Mouse (Mus musculus) hindbrain, postnatal 0 days (tissue): Measurements from ENCODE around the gene 4930451I11Rik. TPM values are rescaled to one million over a fixed set of nuclear protein-coding genes. Genes with fewer than 3 reads are reported as not detected.

Experiments used
- ATAC-seq: fragments of 200-750 bp; cut with Nextera tagmentation; 2 replicates; pipeline ENCODE4 v1.8.0; 2017; ENCODE audit warnings: mild to moderate bottlenecking, moderate TSS enrichment, moderate library complexity
- DNase-seq: peaks from one replicate; pipeline ENCODE4 v3.0.0-alpha.2; 2015; ENCODE audit warnings: low spot score
- H3K27ac ChIP-seq: fragments of 300-500 bp; sonication (generic); 2 replicates; pipeline ENCODE4 v1.5.1; 2014; ENCODE audit warnings: mild to moderate bottlenecking
- H3K27me3 ChIP-seq: fragments of 300-500 bp; sonication (generic); 2 replicates; pipeline ENCODE4 v1.6.1; 2014; ENCODE audit warnings: low read length, mixed read lengths; ENCODE audit not compliant: insufficient read depth
- H3K36me3 ChIP-seq: fragments of 300-500 bp; sonication (generic); 2 replicates; pipeline ENCODE4 v1.6.1; 2014; ENCODE audit warnings: low read length, mixed read lengths; ENCODE audit not compliant: insufficient read depth
- H3K4me1 ChIP-seq: fragments of 300-500 bp; sonication (generic); 2 replicates; pipeline ENCODE4 v1.6.1; 2014; ENCODE audit warnings: antibody characterized with exemption, low read length, mixed read lengths; ENCODE audit not compliant: insufficient read depth
- H3K4me2 ChIP-seq: fragments of 300-500 bp; sonication (generic); 2 replicates; pipeline ENCODE4 v1.6.1; 2014; ENCODE audit warnings: low read depth, mild to moderate bottlenecking, low read length, moderate library complexity, mixed read lengths
- H3K4me3 ChIP-seq: fragments of 300-500 bp; sonication (generic); 2 replicates; pipeline ENCODE4 v1.5.1; 2014; ENCODE audit warnings: low read length
- H3K9ac ChIP-seq: fragments of 300-500 bp; sonication (generic); replicated peaks from 2 replicates; pipeline ENCODE4 v1.6.1; 2014; ENCODE audit warnings: mild to moderate bottlenecking, low read length, moderate library complexity, mixed read lengths
- H3K9me3 ChIP-seq: fragments of 300-500 bp; sonication (generic); 2 replicates; pipeline ENCODE4 v1.6.1; 2016; ENCODE audit warnings: low read length, mixed read lengths
- CTCF ChIP-seq: IDR thresholded peaks from 2 replicates; pipeline ENCODE4 v1.5.1; 2016; ENCODE audit warnings: antibody characterized with exemption, control low read depth, low read depth
- WGBS: fragments of 180-500 bp; shearing (Covaris S2); extraction: QIAGEN DNeasy Blood & Tissue Kit; methylation state at CpG from one replicate; pipeline ENCODE4 v1.1.7; 2014; 5-methylcytosine and 5-hydroxymethylcytosine counted together
- polyA plus RNA-seq: library from polyadenylated mRNA; unstranded; fragments of >200 nt; fragmentation: Nextera tagmentation; extraction: Ambion mirVana; gene quantifications from 2 replicates; pipeline ENCODE4 v1.2.1, GENCODE M21; 2015
- total RNA-seq: library from RNA; depleted of rRNA; stranded (reverse); fragments of >200 nt; gene quantifications from 2 replicates; pipeline ENCODE4 v1.2.3, GENCODE M21; 2014

4930451I11Rik gene
- total and polyA plus RNA-seq, 2 experiments from 2014 or later = 0.54 TPM; not detected in 1

DNA sequence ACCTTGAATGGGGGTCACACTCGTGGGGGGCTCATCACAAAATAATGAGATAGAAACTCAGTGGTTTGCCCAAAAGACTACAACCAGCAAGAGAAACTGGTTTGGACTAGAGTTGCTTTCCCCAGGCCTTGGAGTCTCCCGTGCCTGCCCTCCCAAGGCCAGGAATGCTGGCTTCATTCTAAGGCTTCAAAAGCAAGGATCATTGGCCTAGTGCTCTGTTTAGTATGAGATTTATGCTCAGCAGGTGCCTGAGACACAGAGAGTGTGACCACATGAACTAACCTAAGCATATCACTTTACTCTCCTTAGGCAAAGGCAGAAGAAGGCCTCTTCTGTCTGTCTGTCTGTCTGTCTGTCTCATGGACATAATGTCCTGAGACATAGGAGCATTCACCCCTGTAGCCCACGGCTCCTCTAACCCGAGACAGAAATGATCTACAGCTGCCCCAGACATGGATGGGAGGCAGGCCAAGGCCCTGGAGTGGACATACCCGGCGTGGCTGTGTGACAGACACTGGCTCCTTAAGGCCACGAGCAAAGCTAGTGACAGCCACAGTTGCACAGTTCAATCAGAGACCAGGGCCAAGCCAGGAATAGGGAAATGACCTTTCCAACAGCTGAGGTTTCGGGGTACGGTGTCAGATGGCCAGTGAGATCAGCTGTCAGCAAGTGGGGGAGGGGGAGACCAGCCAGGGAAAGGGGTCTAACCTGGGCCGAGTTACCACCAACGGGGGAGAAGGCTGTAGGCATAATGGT is 29.1 kb downstream of the 4930451I11Rik start:
- Histone ChIP-seq H3K4me2 (no peak overlapping the region), H3K9me3 (no peaks in the 10 kb centered on the region), H3K27ac (no peak overlapping the region), H3K27me3 (no peaks in the 10 kb centered on the region), H3K36me3 (peaks cover 5% of the 10 kb centered on the region; the same call in 1 of the 2 replicates), H3K9ac (no peak overlapping the region), H3K4me1 (peaks cover 5% of the 10 kb centered on the region), H3K4me3 (no peak overlapping the region)
- DNase-seq (no peak), ATAC-seq (no peak)
- 89% methylated on average over 11 of the region's 11 CpGs for WGBS
- no peak for TF ChIP-seq CTCF

DNA sequence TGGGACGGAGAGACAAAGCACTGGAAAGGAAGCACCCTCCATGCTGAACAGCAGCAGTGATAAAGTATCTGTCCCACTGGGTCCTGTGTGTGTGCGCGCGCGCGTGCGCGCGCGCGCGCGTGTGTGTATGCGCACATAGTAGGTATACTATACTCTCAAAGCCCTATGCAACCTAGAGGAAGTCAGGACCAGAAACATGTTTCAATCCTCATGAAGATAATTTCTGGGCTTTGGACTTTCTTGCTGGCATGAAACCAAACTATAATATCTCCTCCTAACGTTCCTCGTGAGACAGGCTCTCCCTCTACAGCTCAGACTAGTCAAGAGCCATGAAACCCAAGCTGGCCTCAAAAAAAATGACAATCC is 30.4 kb downstream of the 4930451I11Rik start:
- ATAC-seq (no peak), DNase-seq (no peak)
- H3K4me2 ChIP-seq = no peak overlapping the region
- H3K36me3 ChIP-seq = peaks cover 13% of the 10 kb centered on the region
- no peaks in the 10 kb centered on the region for H3K27me3 ChIP-seq
- H3K4me1 ChIP-seq = peaks cover 5% of the 10 kb centered on the region
- no peak overlapping the region for H3K4me3 ChIP-seq
- no peak overlapping the region; the same call in 1 of the 2 replicates for H3K9ac ChIP-seq
- H3K27ac ChIP-seq = no peak overlapping the region
- no peaks in the 10 kb centered on the region for H3K9me3 ChIP-seq
- TF ChIP-seq CTCF = no peak
- WGBS = 98% methylated on average over 16 of the region's 16 CpGs

DNA sequence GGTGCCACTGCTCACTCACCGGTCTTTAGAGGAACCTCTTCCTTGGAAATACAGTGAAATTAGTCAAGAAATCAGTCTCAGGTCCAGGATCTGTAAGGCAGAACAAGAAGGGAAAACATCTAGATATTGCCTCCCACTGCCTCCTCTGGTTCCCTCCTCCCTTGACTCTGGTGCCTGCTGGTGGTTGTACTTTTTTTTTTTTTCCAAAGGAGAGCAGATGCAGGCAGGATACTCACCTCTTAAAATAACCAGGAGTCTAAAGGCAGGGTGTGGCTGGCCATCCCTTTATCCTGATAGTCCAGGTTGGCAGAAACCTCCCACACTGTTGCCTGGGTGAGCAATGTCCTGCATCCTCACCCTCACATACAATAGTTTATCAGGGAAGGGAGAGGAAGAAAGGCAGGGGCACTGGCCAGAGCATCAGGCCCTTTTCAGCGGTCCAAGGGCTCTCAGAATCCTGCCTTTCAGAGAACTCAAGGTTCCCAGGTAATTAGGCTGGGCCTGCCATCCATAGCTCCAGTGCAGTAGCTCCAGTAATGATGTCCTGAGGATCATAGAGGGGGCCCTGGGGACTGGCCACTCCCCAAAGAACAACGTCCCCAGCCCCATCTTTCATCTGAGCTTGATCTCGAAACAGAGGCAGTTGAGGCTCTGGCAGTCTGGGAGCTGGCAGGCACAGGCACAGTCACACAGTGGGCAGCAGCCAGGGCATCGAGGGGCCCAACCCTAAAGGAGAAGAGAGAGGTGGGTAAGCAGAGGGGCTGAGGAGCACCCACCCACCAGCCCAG is 31.0 kb downstream of the 4930451I11Rik start:
- DNase-seq (no peak), ATAC-seq (no peak)
- peak overlapping the region; percentile 78 for H3K9ac ChIP-seq

DNA sequence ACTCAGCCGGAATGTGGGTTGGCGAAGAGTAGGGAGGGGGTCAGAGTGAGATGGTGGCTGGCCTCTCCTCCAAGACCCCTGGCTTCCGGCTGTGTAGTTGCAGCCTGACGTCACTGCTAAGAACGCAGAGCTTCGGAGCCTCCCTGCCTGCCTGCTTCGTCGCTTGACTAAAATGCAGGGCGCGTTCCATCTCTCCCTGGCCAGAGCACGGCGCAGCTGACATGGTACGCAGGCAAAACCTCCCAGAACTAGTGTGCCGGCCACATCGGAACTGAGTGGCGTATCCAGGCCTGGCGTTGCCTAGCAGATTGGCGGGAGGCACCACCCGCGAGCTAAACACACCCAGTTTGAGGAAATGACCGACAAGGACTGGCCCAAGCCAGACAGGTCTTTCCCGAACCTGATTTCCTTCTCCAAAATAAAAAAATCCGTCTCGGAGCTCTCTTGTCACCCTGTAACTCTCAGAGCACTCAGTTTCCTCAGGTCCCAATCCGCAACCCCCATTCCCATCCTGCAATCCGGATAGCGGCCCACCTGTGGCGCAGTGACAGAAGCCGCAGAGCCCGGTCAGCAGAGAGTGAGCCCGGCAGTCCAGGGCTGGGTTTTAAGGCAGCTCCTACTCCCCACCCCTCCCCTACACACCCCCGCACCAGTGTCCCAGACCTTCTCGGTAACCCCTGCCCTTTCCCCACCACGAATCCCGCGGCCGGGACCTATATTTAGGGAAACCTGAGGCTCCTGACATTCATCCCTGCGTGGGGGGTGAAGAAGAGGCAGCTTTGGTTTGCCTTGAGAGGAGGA is 31.8 kb downstream of the 4930451I11Rik start:
- peak overlapping the region; percentile 78 for H3K9ac ChIP-seq
- no peaks in the 10 kb centered on the region for H3K27me3 ChIP-seq
- peaks cover 23% of the 10 kb centered on the region for H3K36me3 ChIP-seq
- 2% methylated on average over 38 of the region's 38 CpGs for WGBS
- peaks cover 5% of the 10 kb centered on the region for H3K4me1 ChIP-seq
- no peaks in the 10 kb centered on the region for H3K9me3 ChIP-seq
- peak overlapping the region; percentile 94 for H3K4me2 ChIP-seq
- peak; percentile 67 for TF ChIP-seq CTCF
- H3K27ac ChIP-seq = peak overlapping the region; percentile 94
- DNase-seq (peak; percentile 95), ATAC-seq (peak; percentile 94)
- H3K4me3 ChIP-seq = peak overlapping the region; percentile 84

More for the DNA sequence above, 31.0 kb downstream of the 4930451I11Rik start:
- no peak for TF ChIP-seq CTCF
- 41% methylated on average over 5 of the region's 5 CpGs for WGBS
- H3K4me2 ChIP-seq = peak overlapping the region; percentile 94
- H3K27ac ChIP-seq = peak overlapping the region; percentile 94
- H3K4me3 ChIP-seq = peak overlapping the region; percentile 84
- H3K4me1 ChIP-seq = peaks cover 5% of the 10 kb centered on the region
- no peaks in the 10 kb centered on the region for H3K27me3 ChIP-seq
- peaks cover 15% of the 10 kb centered on the region for H3K36me3 ChIP-seq
- no peaks in the 10 kb centered on the region for H3K9me3 ChIP-seq

DNA sequence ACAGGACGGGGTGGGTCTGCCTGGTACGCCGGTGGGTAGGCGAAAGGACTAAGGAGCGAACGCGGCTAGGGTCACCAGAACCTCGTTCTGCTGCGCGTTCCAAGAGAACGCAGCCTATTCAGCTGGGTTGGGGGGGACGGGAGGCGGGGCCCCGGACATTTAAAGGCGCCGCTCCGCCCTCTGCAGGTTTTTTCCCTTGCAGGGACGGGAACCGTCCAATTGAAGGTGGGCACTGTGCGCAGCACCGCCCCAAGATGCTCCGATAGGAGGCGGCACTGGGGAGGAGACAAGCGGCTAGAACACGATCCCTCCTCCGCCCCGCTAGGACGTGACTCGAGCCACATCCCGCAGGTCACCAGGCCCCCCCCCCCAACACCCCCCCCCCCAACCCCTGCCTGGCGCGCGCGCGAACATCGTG is 32.4 kb downstream of the 4930451I11Rik start:
- no peaks in the 10 kb centered on the region for H3K9me3 ChIP-seq
- H3K27ac ChIP-seq = peak overlapping the region; percentile 94
- peak overlapping the region; percentile 86 for H3K9ac ChIP-seq
- no peaks in the 10 kb centered on the region for H3K27me3 ChIP-seq
- TF ChIP-seq CTCF = no peak
- peaks cover 5% of the 10 kb centered on the region for H3K4me1 ChIP-seq
- peak overlapping the region; percentile 84 for H3K4me3 ChIP-seq
- H3K36me3 ChIP-seq = peaks cover 28% of the 10 kb centered on the region
- H3K4me2 ChIP-seq = peak overlapping the region; percentile 94
- DNase-seq = peak; percentile 98
- peak; percentile 96 for ATAC-seq
- WGBS = 0% methylated on average over 24 of the region's 36 CpGs
